Mouse (Mus musculus) lung, postnatal 36 days (tissue): ENCODE results near the gene Gm3173.
"Not testable (repeated sequence)": the region's sequence is repeated elsewhere in the genome, so short reads cannot be mapped to it uniquely, and the experiment has no call there.

Source experiments
- DNase-seq: peaks from one replicate; pipeline ENCODE4 v3.0.0; 2022; ENCODE audit warnings: mixed read lengths

The Gm3173 gene

DNA sequence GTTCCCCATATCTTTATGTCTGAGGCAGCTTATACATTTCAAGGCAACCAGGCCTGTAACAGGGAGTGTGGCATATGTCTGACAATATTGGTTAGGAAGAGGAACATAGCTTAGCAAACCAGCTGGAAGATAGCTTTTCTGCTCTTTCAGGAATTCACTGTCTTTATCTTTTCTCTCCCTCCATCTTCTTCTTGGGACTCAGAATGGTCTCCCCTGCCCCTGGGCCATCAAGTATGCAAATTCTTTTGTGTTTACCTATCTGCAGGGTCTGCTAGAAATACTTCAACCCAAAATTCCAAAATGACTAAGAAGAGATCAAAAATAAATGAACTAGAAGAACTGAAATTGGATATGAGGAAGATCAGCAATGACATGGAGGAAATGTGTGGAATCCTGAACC lies at the start of gene Gm3173:
Gm3173 (plus strand) TSS at position 301 of the 400 bp plus-strand sequence.
- not testable (repeated sequence) for DNase-seq

DNA sequence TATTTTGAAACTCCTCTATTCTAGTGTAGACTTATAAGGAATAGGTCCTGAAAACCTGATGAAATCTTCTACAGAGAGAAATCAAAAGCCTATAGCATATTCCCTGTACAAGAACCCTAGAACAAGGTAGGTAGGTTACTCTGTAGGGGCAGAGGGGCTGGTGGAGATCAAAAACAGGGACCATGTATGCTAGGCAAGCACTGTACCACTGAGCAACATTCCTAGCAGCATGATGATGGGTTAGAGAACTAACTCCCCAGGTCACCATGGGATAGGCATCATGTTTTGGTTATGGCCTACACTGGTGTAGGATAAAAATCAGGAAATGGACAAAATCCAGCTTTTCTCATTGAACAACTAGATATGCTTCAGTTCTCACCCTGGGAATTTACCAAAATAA lies 45.2 kb upstream of the Gm3173 start:
- not testable (repeated sequence) for DNase-seq

DNA sequence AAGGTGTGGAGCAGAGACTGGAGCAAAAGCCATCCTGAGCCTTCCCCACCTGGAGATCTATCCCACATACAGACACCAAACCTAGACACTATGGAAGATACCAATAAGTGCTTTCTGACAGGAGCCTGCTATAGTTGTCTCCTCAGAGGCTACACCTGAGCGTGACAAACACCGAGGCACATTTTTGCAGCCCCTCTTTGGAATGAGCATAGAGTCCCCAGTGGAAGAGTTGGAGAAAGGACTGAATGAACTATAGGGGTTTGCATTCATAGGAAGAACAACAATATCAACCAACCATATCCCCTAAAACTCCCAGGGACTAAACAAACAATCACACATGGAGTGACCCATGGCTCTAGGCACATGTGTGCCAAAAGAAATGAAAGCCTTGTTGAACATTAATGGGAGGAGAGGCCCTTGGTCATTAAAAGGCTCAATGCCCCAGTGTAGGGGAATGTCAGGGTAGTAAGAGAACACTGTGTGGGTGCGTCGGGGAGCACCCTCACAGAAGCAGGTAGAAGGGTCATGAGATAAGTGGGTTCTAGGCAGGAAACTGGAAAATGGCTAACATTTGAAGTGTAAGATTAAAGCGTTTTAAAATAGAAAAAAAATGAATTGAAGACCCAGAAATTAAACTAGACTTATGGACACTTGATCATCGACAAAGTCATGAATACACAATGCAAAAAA lies 37.8 kb upstream of the Gm3173 start:
- DNase-seq = not testable (repeated sequence)

DNA sequence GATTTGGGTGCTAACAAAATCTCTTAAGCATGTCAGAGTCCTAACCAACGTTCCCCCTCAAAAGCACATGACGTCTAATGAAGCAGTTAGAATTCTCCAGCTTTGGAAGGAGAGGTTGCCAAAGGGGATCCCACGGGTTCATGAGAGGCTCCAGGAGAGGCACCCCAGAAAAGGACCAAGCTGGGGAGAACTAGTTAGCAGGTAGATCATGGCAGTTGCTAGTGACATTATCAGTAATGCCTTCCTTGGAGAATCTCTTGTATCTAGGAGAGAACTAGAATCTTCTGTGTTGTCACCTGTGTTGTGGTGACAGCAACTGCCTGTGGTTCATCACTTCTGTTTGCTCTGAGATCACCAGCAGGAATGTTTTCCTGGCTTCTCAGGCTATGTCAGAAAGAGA lies 33.6 kb upstream of the Gm3173 start, which contains the start of gene Gm3159:
Gm3159 (plus strand) TSS at position 301 of the 400 bp plus-strand sequence.
- DNase-seq = not testable (repeated sequence)

DNA sequence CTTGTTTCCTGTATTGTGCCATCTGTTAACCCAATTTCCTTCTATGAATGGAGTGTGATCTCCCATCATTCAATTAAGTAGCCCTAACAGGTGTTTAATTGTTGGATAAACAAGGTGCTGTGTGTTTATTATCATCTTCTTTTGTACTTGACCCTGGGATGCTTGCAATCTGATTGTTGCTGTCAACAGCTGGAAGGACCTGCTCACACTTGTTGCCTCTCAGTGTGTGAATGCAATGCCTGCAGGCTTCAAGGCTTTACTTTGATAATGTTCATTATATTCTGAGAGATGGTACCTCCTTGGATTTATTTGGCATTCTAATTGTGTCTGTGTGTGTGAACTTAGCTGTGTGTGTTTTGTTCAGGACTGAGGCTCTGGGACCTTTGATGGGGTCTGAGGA lies 32.2 kb upstream of the Gm3173 start:
- not testable (repeated sequence) for DNase-seq

DNA sequence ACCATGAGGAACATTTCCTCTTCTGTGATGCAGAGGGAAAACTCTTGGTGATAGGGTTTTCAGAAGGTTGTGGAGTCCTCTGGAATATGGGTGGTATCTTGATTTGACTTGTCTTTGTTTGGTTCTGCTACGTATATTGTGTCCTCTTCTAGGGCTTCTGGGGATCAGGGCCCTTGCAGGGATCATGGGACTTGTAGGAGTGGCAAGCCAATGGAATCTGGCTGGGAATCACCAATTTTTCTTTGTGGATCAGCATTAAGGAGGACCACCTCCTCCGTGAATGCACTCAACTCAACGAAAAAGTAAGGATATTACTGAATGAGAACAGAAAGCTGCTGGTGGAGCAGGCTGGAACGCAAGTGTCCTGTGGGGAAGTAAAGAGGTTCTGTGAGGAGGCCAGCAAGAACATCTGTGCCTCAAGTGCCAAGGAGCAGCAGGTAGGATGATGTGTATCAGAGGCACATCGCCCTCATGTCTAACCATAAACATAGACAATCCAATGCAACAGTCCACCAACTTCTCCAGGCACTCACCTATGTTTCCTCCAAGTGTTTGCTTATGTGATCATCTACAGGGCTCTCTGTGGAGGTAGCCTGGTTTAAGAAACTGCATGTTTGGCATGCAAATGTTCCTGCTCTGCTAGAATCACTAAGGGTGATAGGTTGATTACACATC lies 30.5 kb upstream of the Gm3173 start:
- not testable (repeated sequence) for DNase-seq

DNA sequence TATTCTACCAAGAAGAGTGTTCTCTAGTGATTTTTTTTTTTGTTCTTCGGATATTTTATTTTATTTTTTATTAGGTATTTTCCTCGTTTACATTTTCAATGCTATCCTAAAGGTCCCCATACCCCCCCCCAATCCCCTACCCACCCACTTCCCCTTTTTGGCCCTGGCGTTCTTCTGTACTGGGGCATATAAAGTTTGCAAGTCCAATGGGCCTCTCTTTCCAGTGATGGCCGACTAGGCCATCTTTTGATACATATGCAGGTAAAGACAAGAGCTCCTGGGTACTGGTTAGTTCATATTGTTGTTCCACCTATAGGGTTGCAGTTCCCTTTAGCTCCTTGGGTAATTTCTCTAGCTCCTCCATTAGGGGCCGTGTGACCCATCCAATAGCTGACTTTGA lies 29.5 kb upstream of the Gm3173 start:
- DNase-seq = not testable (repeated sequence)

DNA sequence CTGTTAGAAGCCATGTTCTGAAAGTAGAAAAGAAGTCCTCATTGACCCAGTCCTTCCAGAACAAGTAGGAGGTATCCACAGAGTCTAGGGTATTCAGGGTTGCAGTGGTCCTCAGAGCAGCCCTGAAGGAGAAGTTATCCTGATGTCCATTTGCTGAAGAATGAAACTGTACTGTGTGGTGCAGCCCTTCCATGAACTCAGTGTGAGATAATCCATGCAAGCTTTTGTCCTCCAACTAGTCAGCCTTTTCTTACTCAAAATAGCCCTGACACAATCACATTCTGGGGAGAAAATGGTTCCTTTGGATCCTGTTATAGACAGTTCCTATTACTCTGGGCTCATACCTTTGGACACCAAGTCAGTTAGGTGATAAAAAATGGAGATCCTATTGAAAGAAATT lies 27.0 kb upstream of the Gm3173 start:
- DNase-seq = not testable (repeated sequence)

DNA sequence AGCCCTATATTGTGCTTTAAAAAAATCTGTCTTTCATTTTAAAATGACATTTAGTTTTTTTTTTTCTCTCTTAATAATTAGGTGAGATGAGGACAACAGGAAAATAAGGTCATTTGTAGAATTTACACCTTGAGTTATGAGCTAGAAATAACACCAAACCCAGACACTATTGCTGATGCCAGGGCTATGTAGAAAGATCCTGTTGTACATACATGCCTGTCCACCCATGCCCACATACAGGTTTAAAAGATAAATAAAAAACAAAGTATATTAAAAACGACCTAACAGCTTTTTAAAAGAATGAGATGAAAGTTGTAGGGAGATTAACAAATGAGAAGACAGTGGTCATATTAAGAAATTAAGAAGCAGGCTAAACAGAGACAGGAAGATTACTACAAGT lies 20.9 kb upstream of the Gm3173 start:
- not testable (repeated sequence) for DNase-seq

DNA sequence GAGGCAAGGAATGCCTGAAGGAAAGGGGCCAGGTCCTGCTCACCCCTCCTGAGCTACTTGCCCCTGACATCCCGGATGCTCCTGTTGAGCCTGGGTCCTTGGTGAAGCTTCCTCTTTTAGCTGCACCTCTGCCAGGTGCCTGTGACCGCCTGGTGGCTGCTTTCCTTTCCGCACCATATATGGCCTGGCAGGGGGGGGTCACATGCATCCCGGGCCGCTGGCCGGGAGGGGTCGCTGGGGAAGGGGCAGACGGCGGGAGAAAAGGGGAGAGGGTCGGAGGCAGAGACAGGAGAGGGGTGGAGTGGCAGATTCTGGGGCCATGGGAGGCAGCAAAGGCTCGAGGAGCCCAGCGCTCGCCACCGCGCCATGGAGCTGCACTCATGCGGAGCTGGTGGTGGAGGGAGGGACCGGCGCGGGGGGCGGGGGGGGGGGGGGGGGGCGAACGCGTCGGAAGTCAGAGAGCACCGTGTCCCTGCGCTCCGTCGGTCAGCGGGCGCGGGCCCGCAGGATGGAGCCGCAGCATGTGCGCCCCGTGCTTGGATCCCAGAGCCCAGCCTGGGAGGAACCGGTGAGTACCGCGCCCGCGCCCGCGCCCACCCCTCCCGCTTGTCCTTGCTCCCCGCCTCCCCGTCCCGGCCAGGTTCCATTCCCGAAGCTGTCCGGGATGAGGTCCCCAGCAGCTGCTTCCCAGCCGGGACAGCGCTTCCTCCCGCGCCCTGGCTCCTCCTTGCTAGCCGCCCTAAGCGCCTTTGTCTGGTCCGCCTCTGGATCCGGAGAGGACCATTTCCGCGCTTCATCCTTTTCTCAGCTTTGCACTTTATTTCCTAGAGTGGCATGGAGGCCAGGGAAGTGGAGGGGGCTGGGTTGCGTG lies 15.6 kb upstream of the Gm3173 start, which contains the start of gene Gm3164:
Gm3164 (plus strand) TSS at position 484 of the 871 bp plus-strand sequence.
- peak; percentile 36 for DNase-seq

DNA sequence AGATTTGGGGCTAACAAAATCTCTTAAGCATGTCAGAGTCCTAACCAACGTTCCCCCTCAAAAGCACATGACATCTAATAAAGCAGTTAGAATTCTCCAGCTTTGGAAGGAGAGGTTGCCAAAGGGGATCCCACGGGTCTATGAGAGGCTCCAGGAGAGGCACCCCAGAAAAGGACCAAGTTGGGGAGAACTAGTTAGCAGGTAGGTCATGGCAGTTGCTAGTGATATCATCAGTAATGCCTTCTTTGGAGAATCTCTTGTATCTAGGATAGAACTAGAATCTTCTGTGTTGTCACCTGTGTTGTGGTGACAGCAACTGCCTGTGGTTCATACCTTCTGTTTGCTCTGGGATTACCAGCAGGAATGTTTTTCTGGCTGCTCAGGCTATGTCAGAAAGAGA lies 50.7 kb downstream of the Gm3173 start, which contains the start of gene Gm3182:
Gm3182 (plus strand) TSS at position 301 of the 400 bp plus-strand sequence.
- not testable (repeated sequence) for DNase-seq

DNA sequence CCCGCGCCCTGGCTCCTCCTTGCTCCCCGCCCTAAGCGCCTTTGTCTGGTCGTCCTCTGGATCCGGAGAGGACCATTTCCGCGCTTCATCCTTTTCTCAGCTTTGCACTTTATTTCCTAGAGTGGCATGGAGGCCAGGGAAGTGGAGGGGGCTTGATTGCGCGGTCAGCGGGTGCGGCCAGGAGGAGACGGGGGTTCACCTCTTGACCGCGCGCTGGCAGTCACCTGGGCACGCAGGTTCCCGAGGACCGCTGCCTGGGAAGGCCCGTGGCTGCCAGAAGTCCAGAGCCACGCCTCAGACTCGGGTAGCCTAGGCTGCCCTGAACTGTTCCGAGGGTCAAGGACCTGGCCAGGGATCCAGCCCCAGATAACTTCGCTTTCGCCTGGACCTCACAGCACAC lies 68.6 kb downstream of the Gm3173 start:
- DNase-seq = not testable (repeated sequence)

DNA sequence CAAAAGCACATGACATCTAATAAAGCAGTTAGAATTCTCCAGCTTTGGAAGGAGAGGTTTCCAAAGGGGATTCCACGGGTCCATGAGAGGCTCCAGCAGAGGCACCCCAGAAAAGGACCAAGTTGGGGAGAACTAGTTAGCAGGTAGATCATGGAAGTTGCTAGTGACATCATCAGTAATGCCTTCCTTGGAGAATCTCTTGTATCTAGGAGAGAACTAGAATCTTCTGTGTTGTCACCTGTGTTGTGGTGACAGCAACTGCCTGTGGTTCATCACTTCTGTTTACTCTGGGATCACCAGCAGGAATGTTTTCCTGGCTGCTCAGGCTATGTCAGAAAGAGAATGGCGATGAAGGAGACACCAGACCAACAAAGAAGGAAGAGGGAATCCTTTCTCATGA lies 124.3 kb downstream of the Gm3173 start, which contains the start of gene Gm3047:
Gm3047 (plus strand) TSS at position 301 of the 400 bp plus-strand sequence.
- not testable (repeated sequence) for DNase-seq
